Mouse (Mus musculus): ENCODE measurements at regions not wholly inside any gene's neighbourhood (a gene's known extent, or its start where the extent isn't known, plus 50 kb on each side); places are given as distances from the start of the nearest gene placed in this dataset.

DNA sequence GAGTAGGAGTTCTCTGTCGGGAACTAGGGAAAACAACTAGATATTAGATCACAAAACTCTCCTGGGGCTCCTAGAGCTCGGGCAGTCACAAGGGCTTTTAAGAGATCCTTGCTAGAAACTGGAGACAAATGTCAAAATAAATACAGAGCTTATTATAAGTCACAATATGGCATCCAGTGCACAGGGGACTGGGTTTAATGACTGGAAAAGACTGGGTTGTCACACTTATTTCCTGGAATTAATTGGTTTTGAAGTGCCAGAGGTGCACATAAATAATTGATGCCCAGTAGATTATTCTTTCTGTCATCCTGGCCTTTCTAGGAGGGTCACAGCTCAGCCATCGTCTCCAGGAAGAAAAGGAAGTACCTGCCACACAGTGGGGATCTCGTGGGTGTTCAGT lies 165.4 kb upstream of the Plpp4 start:
- WGBS = 58% methylated on average over 4 of the region's 4 CpGs
- H3K4me2 ChIP-seq (ENCODE audit: low read length) = no peak overlapping the region

GRCm38 (mm10) chr7:129096374-129097069 lies 160.3 kb upstream of the Plpp4 start:
- Histone ChIP-seq H3K4me1 (replicated peaks; ENCODE audit: control insufficient read depth, insufficient read depth, low read length) (0 out of 2 replicates have a peak, but pooled peaks cover 2% of the 10 kb centered on the region), H3K27me3 (replicated peaks; ENCODE audit: control insufficient read depth, insufficient read depth, low read length) (no peaks in the 10 kb centered on the region), H3K4me3 (replicated peaks; ENCODE audit: low read length) (no peak overlapping the region), H3K36me3 (ENCODE audit: control insufficient read depth, insufficient read depth) (no peaks in the 10 kb centered on the region), H3K9me3 (ENCODE audit: control insufficient read depth, low read length) (no peaks in the 10 kb centered on the region), H3K27ac (ENCODE audit: low read length) (peak overlapping the region; percentile 3; the same call in 1 of the 2 replicates), H3K9ac (replicated peaks; ENCODE audit: low read depth, low read length) (no peak overlapping the region), H3K4me2 (ENCODE audit: low read length) (no peak overlapping the region)
- ATAC-seq = peak; percentile 79
- 53% methylated on average over 3 of the region's 3 CpGs for WGBS

More for the DNA sequence above, 165.4 kb upstream of the Plpp4 start:
- H3K9ac ChIP-seq (replicated peaks; ENCODE audit: low read depth, low read length) = no peak overlapping the region
- H3K27ac ChIP-seq (ENCODE audit: low read length) = no peak overlapping the region
- no peaks in the 10 kb centered on the region for H3K36me3 ChIP-seq (ENCODE audit: control insufficient read depth, insufficient read depth)
- no peak overlapping the region for H3K4me3 ChIP-seq (replicated peaks; ENCODE audit: low read length)
- no peaks in the 10 kb centered on the region for H3K4me1 ChIP-seq (replicated peaks; ENCODE audit: control insufficient read depth, insufficient read depth, low read length)
- no peaks in the 10 kb centered on the region for H3K27me3 ChIP-seq (replicated peaks; ENCODE audit: control insufficient read depth, insufficient read depth, low read length)
- no peaks in the 10 kb centered on the region for H3K9me3 ChIP-seq (ENCODE audit: control insufficient read depth, low read length)
- ATAC-seq = no peak

GRCm38 (mm10) chr7:129102437-129102836 lies 154.4 kb upstream of the Plpp4 start:
- H3K4me2 ChIP-seq (ENCODE audit: low read length) = no peak overlapping the region
- no peak overlapping the region for H3K4me3 ChIP-seq (replicated peaks; ENCODE audit: low read length)
- H3K9me3 ChIP-seq (ENCODE audit: control insufficient read depth, low read length) = no peaks in the 10 kb centered on the region
- H3K9ac ChIP-seq (replicated peaks; ENCODE audit: low read depth, low read length) = no peak overlapping the region
- no peaks in the 10 kb centered on the region for H3K27me3 ChIP-seq (replicated peaks; ENCODE audit: control insufficient read depth, insufficient read depth, low read length)
- H3K27ac ChIP-seq (ENCODE audit: low read length) = no peak overlapping the region
- H3K36me3 ChIP-seq (ENCODE audit: control insufficient read depth, insufficient read depth) = no peaks in the 10 kb centered on the region
- H3K4me1 ChIP-seq (replicated peaks; ENCODE audit: control insufficient read depth, insufficient read depth, low read length) = peaks cover 5% of the 10 kb centered on the region
- ATAC-seq = peak; percentile 68
- WGBS = 53% methylated on average over 4 of the region's 4 CpGs

DNA sequence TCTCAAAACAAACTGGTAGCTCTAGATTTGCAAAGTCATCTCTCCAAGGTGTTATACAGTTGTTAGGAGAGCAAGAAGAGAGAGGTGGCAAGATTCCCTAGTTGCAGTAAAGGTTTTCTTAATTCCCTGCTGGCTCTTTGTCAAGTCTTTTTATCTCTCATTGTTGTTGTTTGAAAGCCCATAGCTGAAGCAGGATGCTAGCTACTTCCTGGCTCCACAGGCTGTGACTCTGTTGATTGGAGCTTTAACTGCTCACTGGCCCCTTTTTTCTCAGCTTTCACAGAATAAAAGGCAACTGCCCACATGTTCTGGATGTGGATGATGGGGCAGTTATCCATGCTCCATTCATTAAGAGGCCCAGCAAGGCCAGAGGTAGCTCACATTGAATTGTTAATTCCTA lies 122.7 kb upstream of the Plpp4 start:
- Histone ChIP-seq H3K4me2 (ENCODE audit: low read length) (no peak overlapping the region), H3K9me3 (ENCODE audit: control insufficient read depth, low read length) (no peaks in the 10 kb centered on the region), H3K36me3 (ENCODE audit: control insufficient read depth, insufficient read depth) (no peaks in the 10 kb centered on the region), H3K4me1 (replicated peaks; ENCODE audit: control insufficient read depth, insufficient read depth, low read length) (no peaks in the 10 kb centered on the region; the same call in 1 of the 2 replicates), H3K9ac (replicated peaks; ENCODE audit: low read depth, low read length) (no peak overlapping the region), H3K27me3 (replicated peaks; ENCODE audit: control insufficient read depth, insufficient read depth, low read length) (no peaks in the 10 kb centered on the region), H3K4me3 (replicated peaks; ENCODE audit: low read length) (no peak overlapping the region), H3K27ac (ENCODE audit: low read length) (no peak overlapping the region)
- no peak for ATAC-seq

DNA sequence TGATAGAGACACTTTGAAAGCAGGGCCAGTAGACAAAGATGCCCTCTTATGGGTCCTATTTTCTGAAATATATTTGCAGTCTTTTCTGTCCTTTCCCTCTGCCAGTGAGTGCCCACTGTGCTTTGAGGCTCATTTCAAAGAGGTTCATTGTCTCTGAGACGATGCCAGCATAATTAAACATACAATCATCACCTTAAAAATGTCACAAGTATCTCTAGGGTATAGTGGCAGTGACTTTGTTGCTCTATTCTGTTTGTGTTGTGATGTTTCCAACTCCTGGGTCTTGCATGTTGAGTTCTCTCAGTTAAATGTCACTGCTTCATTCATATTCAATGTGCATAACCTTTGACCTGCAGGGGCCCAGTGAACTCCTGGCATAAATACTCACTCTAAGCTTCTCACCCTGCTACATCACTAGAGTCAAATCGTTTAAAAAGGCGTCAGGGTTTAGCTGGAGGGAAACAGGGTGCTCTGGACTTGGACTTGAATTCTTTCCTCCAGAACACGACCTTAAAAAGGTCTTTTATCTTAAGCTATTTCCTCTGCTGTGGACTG lies 122.1 kb upstream of the Plpp4 start:
- no peaks in the 10 kb centered on the region; the same call in 1 of the 2 replicates for H3K4me1 ChIP-seq (replicated peaks; ENCODE audit: control insufficient read depth, insufficient read depth, low read length)
- H3K27me3 ChIP-seq (replicated peaks; ENCODE audit: control insufficient read depth, insufficient read depth, low read length) = no peaks in the 10 kb centered on the region
- H3K36me3 ChIP-seq (ENCODE audit: control insufficient read depth, insufficient read depth) = no peaks in the 10 kb centered on the region
- WGBS = 6% methylated on average over 4 of the region's 4 CpGs
- H3K4me3 ChIP-seq (replicated peaks; ENCODE audit: low read length) = no peak overlapping the region
- no peak overlapping the region for H3K9ac ChIP-seq (replicated peaks; ENCODE audit: low read depth, low read length)
- H3K4me2 ChIP-seq (ENCODE audit: low read length) = no peak overlapping the region
- H3K9me3 ChIP-seq (ENCODE audit: control insufficient read depth, low read length) = no peaks in the 10 kb centered on the region
- ATAC-seq = no peak
- no peak overlapping the region for H3K27ac ChIP-seq (ENCODE audit: low read length)

DNA sequence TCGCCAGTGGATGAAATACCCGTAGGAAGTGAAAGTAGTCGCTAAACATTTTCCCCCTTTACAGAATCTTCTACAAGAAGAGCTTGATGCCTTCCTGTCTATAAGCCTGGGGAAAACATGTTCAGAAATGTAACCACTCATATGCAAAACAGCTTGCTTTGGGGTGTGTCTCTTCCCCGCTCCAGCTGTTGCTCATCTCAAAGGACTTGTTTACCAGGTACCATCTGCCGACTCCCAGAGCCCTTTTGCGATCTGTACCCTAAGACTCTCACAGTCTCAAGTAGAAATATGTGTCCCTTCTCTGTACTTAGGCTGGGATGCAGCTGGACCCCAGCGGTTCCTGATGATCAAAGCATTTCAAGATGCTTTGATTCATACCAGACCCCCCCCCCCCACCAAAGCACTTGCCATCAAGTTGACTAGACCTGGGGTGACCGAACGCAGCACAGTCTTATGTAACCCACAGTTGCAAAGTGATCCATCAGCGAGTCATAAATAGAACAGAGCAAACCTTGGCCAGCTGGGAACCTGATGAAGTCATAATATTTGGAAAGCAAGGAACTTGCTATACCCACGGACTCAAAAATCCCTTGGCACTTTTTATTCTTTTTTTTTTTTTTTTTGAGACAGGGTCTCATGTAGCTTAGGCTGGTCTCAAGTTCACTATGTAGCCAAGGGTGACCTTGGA lies 119.4 kb upstream of the Plpp4 start:
- WGBS = 87% methylated on average over 11 of the region's 11 CpGs
- H3K4me2 ChIP-seq (ENCODE audit: low read length) = no peak overlapping the region

DNA sequence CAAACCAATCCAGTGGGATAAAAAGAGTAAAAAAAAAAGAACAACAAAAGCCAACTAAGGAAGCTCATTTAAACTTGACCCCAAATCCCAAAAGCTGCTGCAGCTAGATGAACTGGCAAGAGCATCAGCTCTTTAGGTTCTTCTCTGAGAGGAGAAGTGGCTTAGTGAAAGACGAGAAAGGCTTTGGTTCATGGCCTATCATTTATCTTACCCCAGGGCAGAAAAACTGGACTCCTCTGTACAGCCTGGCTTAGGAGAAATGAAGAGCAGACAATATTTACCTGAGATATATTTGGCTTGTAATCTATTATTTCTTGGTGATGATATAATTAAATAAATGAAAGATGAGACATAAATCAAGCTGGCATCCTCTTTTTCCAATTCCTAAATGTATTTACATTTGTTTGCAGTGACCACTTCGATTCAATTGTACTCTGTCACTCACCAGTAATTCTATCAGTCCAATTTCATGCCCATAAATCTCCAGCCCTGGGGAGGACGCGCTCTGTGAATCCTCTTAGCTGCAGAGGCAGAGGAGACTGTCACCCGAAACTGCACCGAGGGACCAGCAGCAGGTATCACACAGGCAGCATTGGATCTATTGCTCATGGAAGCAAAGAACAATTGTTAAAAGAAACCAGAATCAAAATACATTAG lies 114.8 kb upstream of the Plpp4 start:
- Histone ChIP-seq H3K9ac (replicated peaks; ENCODE audit: low read depth, low read length) (no peak overlapping the region), H3K4me2 (ENCODE audit: low read length) (no peak overlapping the region), H3K9me3 (ENCODE audit: control insufficient read depth, low read length) (no peaks in the 10 kb centered on the region), H3K4me1 (replicated peaks; ENCODE audit: control insufficient read depth, insufficient read depth, low read length) (no peaks in the 10 kb centered on the region), H3K27me3 (replicated peaks; ENCODE audit: control insufficient read depth, insufficient read depth, low read length) (no peaks in the 10 kb centered on the region), H3K27ac (ENCODE audit: low read length) (no peak overlapping the region), H3K4me3 (replicated peaks; ENCODE audit: low read length) (no peak overlapping the region), H3K36me3 (ENCODE audit: control insufficient read depth, insufficient read depth) (no peaks in the 10 kb centered on the region)
- no peak for ATAC-seq
- 78% methylated on average over 6 of the region's 6 CpGs for WGBS

More for the DNA sequence above, 119.4 kb upstream of the Plpp4 start:
- no peak overlapping the region for H3K9ac ChIP-seq (replicated peaks; ENCODE audit: low read depth, low read length)
- no peaks in the 10 kb centered on the region for H3K36me3 ChIP-seq (ENCODE audit: control insufficient read depth, insufficient read depth)
- no peak overlapping the region for H3K4me3 ChIP-seq (replicated peaks; ENCODE audit: low read length)
- H3K27ac ChIP-seq (ENCODE audit: low read length) = no peak overlapping the region
- no peaks in the 10 kb centered on the region for H3K9me3 ChIP-seq (ENCODE audit: control insufficient read depth, low read length)
- H3K27me3 ChIP-seq (replicated peaks; ENCODE audit: control insufficient read depth, insufficient read depth, low read length) = no peaks in the 10 kb centered on the region
- ATAC-seq = no peak
- H3K4me1 ChIP-seq (replicated peaks; ENCODE audit: control insufficient read depth, insufficient read depth, low read length) = no peaks in the 10 kb centered on the region; the same call in 1 of the 2 replicates

DNA sequence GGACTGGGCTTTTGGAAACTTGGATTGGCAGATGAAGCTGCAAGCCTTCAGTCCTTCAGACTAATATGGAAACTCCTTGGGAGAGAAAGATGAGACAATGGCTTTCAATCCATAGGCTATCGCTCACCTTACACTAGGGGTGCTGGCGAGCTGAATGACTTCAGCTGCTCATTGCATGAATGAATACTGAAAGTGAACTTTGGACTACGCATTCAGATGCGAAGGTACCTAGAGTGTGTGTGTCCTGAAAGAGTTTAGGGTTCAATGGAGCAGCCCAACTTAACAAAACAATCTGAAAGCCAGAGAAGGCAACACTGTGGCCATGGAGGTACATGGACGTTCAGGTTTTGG lies 114.3 kb upstream of the Plpp4 start:
- 72% methylated on average over 5 of the region's 5 CpGs for WGBS
- Histone ChIP-seq H3K27me3 (replicated peaks; ENCODE audit: control insufficient read depth, insufficient read depth, low read length) (no peaks in the 10 kb centered on the region), H3K36me3 (ENCODE audit: control insufficient read depth, insufficient read depth) (no peaks in the 10 kb centered on the region), H3K9ac (replicated peaks; ENCODE audit: low read depth, low read length) (no peak overlapping the region), H3K9me3 (ENCODE audit: control insufficient read depth, low read length) (no peaks in the 10 kb centered on the region), H3K4me3 (replicated peaks; ENCODE audit: low read length) (no peak overlapping the region), H3K27ac (ENCODE audit: low read length) (no peak overlapping the region), H3K4me1 (replicated peaks; ENCODE audit: control insufficient read depth, insufficient read depth, low read length) (no peaks in the 10 kb centered on the region), H3K4me2 (ENCODE audit: low read length) (no peak overlapping the region)
- no peak for ATAC-seq

DNA sequence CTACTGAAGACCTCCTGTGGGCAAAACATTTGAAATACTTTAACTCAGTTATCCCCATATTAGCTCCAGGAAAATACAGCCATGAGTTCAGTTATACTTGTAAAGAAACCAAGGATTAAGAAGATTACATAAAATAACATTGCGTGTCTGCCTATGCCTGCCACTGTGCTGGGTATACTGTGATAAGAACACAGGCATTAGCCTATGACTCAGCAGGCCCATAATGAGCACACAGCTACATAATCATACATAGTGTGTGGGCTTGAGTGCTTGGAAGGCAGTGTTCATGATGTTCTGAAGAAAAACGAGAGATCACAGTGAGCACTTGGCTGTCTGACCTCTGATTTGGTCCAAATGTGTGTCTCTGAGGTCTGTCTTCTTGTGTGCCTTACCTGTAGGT lies 101.3 kb upstream of the Plpp4 start:
- no peak for ATAC-seq
- Histone ChIP-seq H3K9me3 (ENCODE audit: control insufficient read depth, low read length) (no peaks in the 10 kb centered on the region), H3K4me2 (ENCODE audit: low read length) (no peak overlapping the region), H3K36me3 (ENCODE audit: control insufficient read depth, insufficient read depth) (no peaks in the 10 kb centered on the region), H3K4me3 (replicated peaks; ENCODE audit: low read length) (no peak overlapping the region), H3K9ac (replicated peaks; ENCODE audit: low read depth, low read length) (no peak overlapping the region), H3K4me1 (replicated peaks; ENCODE audit: control insufficient read depth, insufficient read depth, low read length) (no peaks in the 10 kb centered on the region), H3K27ac (ENCODE audit: low read length) (no peak overlapping the region), H3K27me3 (replicated peaks; ENCODE audit: control insufficient read depth, insufficient read depth, low read length) (no peaks in the 10 kb centered on the region)
- WGBS = 75% methylated on average over 2 of the region's 2 CpGs

Measured in forebrain, embryonic 16.5 days (tissue).